Mouse (Mus musculus) T-helper 1 cell (primary cell): ENCODE data around the gene Mmab.

Experiments used
- in situ Hi-C: fragments of 300-600 bp; cut with MboI, MseI; formaldehyde crosslinking; loops from one replicate; pipeline ENCODE4 v1.15.1; 2025; ENCODE audit warnings: high pct_unique_total_duplicates

The Mmab gene

GRCm38 (mm10) chr5:114428621-114429020 is 15.2 kb downstream of the Mmab start:
- in situ Hi-C loops: no loop called here

GRCm38 (mm10) chr5:114426732-114427131 is 17.1 kb downstream of the Mmab start:
- in situ Hi-C loops: no loop called here

GRCm38 (mm10) chr5:114423961-114424360 is 19.9 kb downstream of the Mmab start:
- in situ Hi-C loops: no loop called here

- in situ Hi-C loops: no loop called here
These were observed 21.3 kb downstream of the Mmab start for GRCm38 (mm10) chr5:114422591-114422990.

GRCm38 (mm10) chr5:114421561-114422298 is 22.1 kb downstream of the Mmab start:
- in situ Hi-C loops: no loop called here

- in situ Hi-C loops: no loop called here
These were observed 25.3 kb downstream of the Mmab start for GRCm38 (mm10) chr5:114418541-114418940.

GRCm38 (mm10) chr5:114416855-114417254 is 27.0 kb downstream of the Mmab start:
- in situ Hi-C loops: no loop called here

- in situ Hi-C loops: no loop called here
These were observed 28.3 kb downstream of the Mmab start for GRCm38 (mm10) chr5:114415606-114416005.

- in situ Hi-C loops: no loop called here
These were observed 30.7 kb downstream of the Mmab start for GRCm38 (mm10) chr5:114413067-114413735.

GRCm38 (mm10) chr5:114412361-114412998 is 31.4 kb downstream of the Mmab start:
- in situ Hi-C loops: no loop called here

- in situ Hi-C loops: no loop called here
These were observed 33.4 kb downstream of the Mmab start for GRCm38 (mm10) chr5:114410429-114410828.

- in situ Hi-C loops: no loop called here
These were observed 35.0 kb downstream of the Mmab start for GRCm38 (mm10) chr5:114408846-114409245.

GRCm38 (mm10) chr5:114407810-114408209 is 36.0 kb downstream of the Mmab start:
- in situ Hi-C loops: no loop called here

- in situ Hi-C loops: no loop called here
These were observed 36.6 kb downstream of the Mmab start for GRCm38 (mm10) chr5:114407269-114407668.

- in situ Hi-C loops: no loop called here
These were observed 37.3 kb downstream of the Mmab start for GRCm38 (mm10) chr5:114406592-114406991.

- in situ Hi-C loops: no loop called here
These were observed 50.7 kb downstream of the Mmab start for GRCm38 (mm10) chr5:114393169-114393568.

- in situ Hi-C loops: loop anchor here (5.0 kb wide), 1 partner anchor 62 kb away; no protein-coding TSS in a partner anchor
These were observed 59.4 kb downstream of the Mmab start for GRCm38 (mm10) chr5:114384448-114384847.

GRCm38 (mm10) chr5:114383184-114383904 is 60.5 kb downstream of the Mmab start:
- in situ Hi-C loops: loop anchor here (5.0 kb wide), 1 partner anchor 61 kb away; no protein-coding TSS in a partner anchor
